Mouse (Mus musculus): ENCODE data around the gene Caly. TPM values are rescaled to one million over a fixed set of nuclear protein-coding genes. Genes with fewer than 3 reads are reported as not detected.

The Caly gene
- 299 and 401 TPM in 2 replicates for polyA plus RNA-seq (2015; fragmentation: Nextera tagmentation; extraction: Ambion mirVana)

- H3K9ac ChIP-seq (ENCODE audit: low read depth, low read length): peak within 1 kb of the TSS; percentile 87
- no peaks in the 10 kb centered on the region for H3K27me3 ChIP-seq (ENCODE audit: control insufficient read depth, insufficient read depth, low read depth, low read length)
- 4% methylated on average over 18 of the region's 18 CpGs for WGBS
- H3K4me1 ChIP-seq (ENCODE audit: control insufficient read depth, insufficient read depth, low read length): peaks cover 14% of the 10 kb centered on the region
- no peaks in the 10 kb centered on the region for H3K36me3 ChIP-seq (ENCODE audit: control insufficient read depth, insufficient read depth, low read length)
- peak within 1 kb of the TSS; percentile 54 for H3K4me2 ChIP-seq (ENCODE audit: low read length)
- H3K27ac ChIP-seq (ENCODE audit: low read length): peak within 1 kb of the TSS; percentile 96
- peak; percentile 90 for ATAC-seq
- peak within 1 kb of the TSS; percentile 72 for H3K4me3 ChIP-seq (ENCODE audit: low read depth, low read length)
- no peaks in the 10 kb centered on the region for H3K9me3 ChIP-seq (replicated peaks; ENCODE audit: control insufficient read depth, low read length, poor library complexity, severe bottlenecking)
Measured at GRCm38 (mm10) chr7:140082242-140082678, at the start of gene Caly. Gene Caly (minus strand): TSS chr7:140082548.

- H3K27me3 ChIP-seq (ENCODE audit: control insufficient read depth, insufficient read depth, low read depth, low read length): no peaks in the 10 kb centered on the region
- no peaks in the 10 kb centered on the region for H3K36me3 ChIP-seq (ENCODE audit: control insufficient read depth, insufficient read depth, low read length)
- H3K27ac ChIP-seq (ENCODE audit: low read length): no peak overlapping the region
- ATAC-seq: no peak
- H3K9me3 ChIP-seq (replicated peaks; ENCODE audit: control insufficient read depth, low read length, poor library complexity, severe bottlenecking): no peaks in the 10 kb centered on the region
- 94% methylated on average over 2 of the region's 2 CpGs for WGBS
- H3K4me1 ChIP-seq (ENCODE audit: control insufficient read depth, insufficient read depth, low read length): no peaks in the 10 kb centered on the region; the same call in 1 of the 2 replicates
- no peak overlapping the region for H3K4me3 ChIP-seq (ENCODE audit: low read depth, low read length)
- H3K4me2 ChIP-seq (ENCODE audit: low read length): no peak overlapping the region
- no peak overlapping the region for H3K9ac ChIP-seq (ENCODE audit: low read depth, low read length)
Measured at GRCm38 (mm10) chr7:140127911-140128310, 45.6 kb upstream of the Caly start.

GRCm38 (mm10) chr7:140126934-140127333, 44.6 kb upstream of the Caly start:
- Histone ChIP-seq H3K4me3 (ENCODE audit: low read depth, low read length) (no peak overlapping the region), H3K9ac (ENCODE audit: low read depth, low read length) (no peak overlapping the region), H3K4me1 (ENCODE audit: control insufficient read depth, insufficient read depth, low read length) (no peaks in the 10 kb centered on the region; the same call in 1 of the 2 replicates), H3K27ac (ENCODE audit: low read length) (no peak overlapping the region), H3K36me3 (ENCODE audit: control insufficient read depth, insufficient read depth, low read length) (no peaks in the 10 kb centered on the region), H3K4me2 (ENCODE audit: low read length) (no peak overlapping the region), H3K27me3 (ENCODE audit: control insufficient read depth, insufficient read depth, low read depth, low read length) (no peaks in the 10 kb centered on the region), H3K9me3 (replicated peaks; ENCODE audit: control insufficient read depth, low read length, poor library complexity, severe bottlenecking) (no peaks in the 10 kb centered on the region)
- 91% methylated on average over 3 of the region's 3 CpGs for WGBS
- ATAC-seq: no peak

GRCm38 (mm10) chr7:140126022-140126350, 43.6 kb upstream of the Caly start:
- no peaks in the 10 kb centered on the region for H3K27me3 ChIP-seq (ENCODE audit: control insufficient read depth, insufficient read depth, low read depth, low read length)
- H3K36me3 ChIP-seq (ENCODE audit: control insufficient read depth, insufficient read depth, low read length): no peaks in the 10 kb centered on the region
- no peaks in the 10 kb centered on the region; the same call in 1 of the 2 replicates for H3K4me1 ChIP-seq (ENCODE audit: control insufficient read depth, insufficient read depth, low read length)
- ATAC-seq: peak; percentile 43
- H3K27ac ChIP-seq (ENCODE audit: low read length): no peak overlapping the region
- WGBS: 9% methylated on average over 5 of the region's 5 CpGs
- H3K9me3 ChIP-seq (replicated peaks; ENCODE audit: control insufficient read depth, low read length, poor library complexity, severe bottlenecking): no peaks in the 10 kb centered on the region
- H3K9ac ChIP-seq (ENCODE audit: low read depth, low read length): peak overlapping the region; percentile 84
- H3K4me2 ChIP-seq (ENCODE audit: low read length): peak overlapping the region; percentile 82
- peak overlapping the region; percentile 65 for H3K4me3 ChIP-seq (ENCODE audit: low read depth, low read length)

GRCm38 (mm10) chr7:140125278-140126021, 43.1 kb upstream of the Caly start:
- peak overlapping the region; percentile 84 for H3K9ac ChIP-seq (ENCODE audit: low read depth, low read length)
- H3K36me3 ChIP-seq (ENCODE audit: control insufficient read depth, insufficient read depth, low read length): no peaks in the 10 kb centered on the region
- no peaks in the 10 kb centered on the region for H3K27me3 ChIP-seq (ENCODE audit: control insufficient read depth, insufficient read depth, low read depth, low read length)
- H3K4me3 ChIP-seq (ENCODE audit: low read depth, low read length): peak overlapping the region; percentile 65
- H3K4me1 ChIP-seq (ENCODE audit: control insufficient read depth, insufficient read depth, low read length): no peaks in the 10 kb centered on the region; the same call in 1 of the 2 replicates
- peak overlapping the region; percentile 82 for H3K4me2 ChIP-seq (ENCODE audit: low read length)
- peak; percentile 95 for ATAC-seq
- no peak overlapping the region for H3K27ac ChIP-seq (ENCODE audit: low read length)
- no peaks in the 10 kb centered on the region for H3K9me3 ChIP-seq (replicated peaks; ENCODE audit: control insufficient read depth, low read length, poor library complexity, severe bottlenecking)
- WGBS: 1% methylated on average over 40 of the region's 40 CpGs

- no peak for ATAC-seq
- no peaks in the 10 kb centered on the region; the same call in 1 of the 2 replicates for H3K4me1 ChIP-seq (ENCODE audit: control insufficient read depth, insufficient read depth, low read length)
- H3K9ac ChIP-seq (ENCODE audit: low read depth, low read length): no peak overlapping the region
- H3K36me3 ChIP-seq (ENCODE audit: control insufficient read depth, insufficient read depth, low read length): no peaks in the 10 kb centered on the region
- no peaks in the 10 kb centered on the region for H3K9me3 ChIP-seq (replicated peaks; ENCODE audit: control insufficient read depth, low read length, poor library complexity, severe bottlenecking)
- no peak overlapping the region for H3K4me3 ChIP-seq (ENCODE audit: low read depth, low read length)
- H3K27me3 ChIP-seq (ENCODE audit: control insufficient read depth, insufficient read depth, low read depth, low read length): no peaks in the 10 kb centered on the region
- no peak overlapping the region for H3K4me2 ChIP-seq (ENCODE audit: low read length)
- H3K27ac ChIP-seq (ENCODE audit: low read length): no peak overlapping the region
- 97% methylated on average over 1 of the region's 1 CpGs for WGBS
Measured at GRCm38 (mm10) chr7:140124382-140124781, 42.0 kb upstream of the Caly start.

GRCm38 (mm10) chr7:140122765-140123164, 40.4 kb upstream of the Caly start:
- WGBS: 33% methylated on average over 4 of the region's 4 CpGs
- ATAC-seq: no peak
- Histone ChIP-seq H3K4me3 (ENCODE audit: low read depth, low read length) (no peak overlapping the region), H3K9me3 (replicated peaks; ENCODE audit: control insufficient read depth, low read length, poor library complexity, severe bottlenecking) (no peaks in the 10 kb centered on the region), H3K4me1 (ENCODE audit: control insufficient read depth, insufficient read depth, low read length) (no peaks in the 10 kb centered on the region; the same call in 1 of the 2 replicates), H3K9ac (ENCODE audit: low read depth, low read length) (no peak overlapping the region), H3K36me3 (ENCODE audit: control insufficient read depth, insufficient read depth, low read length) (no peaks in the 10 kb centered on the region), H3K27ac (ENCODE audit: low read length) (no peak overlapping the region), H3K4me2 (ENCODE audit: low read length) (no peak overlapping the region), H3K27me3 (ENCODE audit: control insufficient read depth, insufficient read depth, low read depth, low read length) (no peaks in the 10 kb centered on the region)

- Histone ChIP-seq H3K4me3 (ENCODE audit: low read depth, low read length) (no peak overlapping the region), H3K9me3 (replicated peaks; ENCODE audit: control insufficient read depth, low read length, poor library complexity, severe bottlenecking) (no peaks in the 10 kb centered on the region), H3K36me3 (ENCODE audit: control insufficient read depth, insufficient read depth, low read length) (no peaks in the 10 kb centered on the region), H3K9ac (ENCODE audit: low read depth, low read length) (no peak overlapping the region), H3K27ac (ENCODE audit: low read length) (no peak overlapping the region), H3K4me1 (ENCODE audit: control insufficient read depth, insufficient read depth, low read length) (peaks cover 5% of the 10 kb centered on the region; the same call in 1 of the 2 replicates), H3K27me3 (ENCODE audit: control insufficient read depth, insufficient read depth, low read depth, low read length) (no peaks in the 10 kb centered on the region), H3K4me2 (ENCODE audit: low read length) (no peak overlapping the region)
- ATAC-seq: no peak
- 74% methylated on average over 11 of the region's 13 CpGs for WGBS
Measured at GRCm38 (mm10) chr7:140121338-140121910, 39.1 kb upstream of the Caly start.

- H3K4me1 ChIP-seq (ENCODE audit: control insufficient read depth, insufficient read depth, low read length): peaks cover 8% of the 10 kb centered on the region; the same call in 1 of the 2 replicates
- 97% methylated on average over 2 of the region's 2 CpGs for WGBS
- H3K9me3 ChIP-seq (replicated peaks; ENCODE audit: control insufficient read depth, low read length, poor library complexity, severe bottlenecking): no peaks in the 10 kb centered on the region
- H3K4me2 ChIP-seq (ENCODE audit: low read length): no peak overlapping the region
- H3K27ac ChIP-seq (ENCODE audit: low read length): no peak overlapping the region
- H3K4me3 ChIP-seq (ENCODE audit: low read depth, low read length): no peak overlapping the region
- H3K27me3 ChIP-seq (ENCODE audit: control insufficient read depth, insufficient read depth, low read depth, low read length): no peaks in the 10 kb centered on the region
- ATAC-seq: no peak
- H3K9ac ChIP-seq (ENCODE audit: low read depth, low read length): no peak overlapping the region
- H3K36me3 ChIP-seq (ENCODE audit: control insufficient read depth, insufficient read depth, low read length): no peaks in the 10 kb centered on the region
Measured at GRCm38 (mm10) chr7:140120484-140120883, 38.1 kb upstream of the Caly start.
